9 mouse cellular contexts compared by ENCODE assay signal in the genomic region with DNA sequence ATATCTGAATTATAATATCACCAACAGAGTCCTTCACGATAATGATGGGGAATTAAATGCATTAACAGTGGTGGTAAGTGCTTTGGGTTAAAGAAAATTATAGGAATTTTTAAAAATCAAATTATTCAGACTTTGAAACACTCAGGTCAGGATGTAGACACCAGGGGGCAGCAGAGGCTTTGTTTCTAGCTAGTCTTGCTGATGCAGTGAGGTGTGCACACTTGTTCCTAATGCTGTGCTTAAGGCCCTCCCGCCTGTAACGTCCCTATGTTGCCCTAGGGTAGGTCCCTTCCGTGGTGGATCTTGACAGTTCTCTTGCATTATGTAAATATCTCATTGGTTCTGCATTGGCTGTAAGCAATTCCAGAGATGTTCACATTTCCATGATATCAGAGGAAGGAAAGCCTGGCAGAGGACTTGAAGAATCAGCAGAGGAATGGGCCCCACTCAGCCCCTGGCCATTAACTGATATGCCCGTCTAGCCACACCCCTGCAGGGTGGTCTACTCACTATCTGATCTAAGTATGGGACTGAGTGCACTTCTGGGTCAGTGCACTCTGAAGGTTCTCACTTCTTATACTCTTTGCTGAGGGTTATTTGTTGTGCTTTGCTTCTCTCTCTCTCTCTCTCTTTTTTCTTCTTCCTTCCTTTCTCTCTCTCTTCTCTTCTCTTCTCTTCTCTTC. TPM values are rescaled to one million over a fixed set of nuclear protein-coding genes. Genes with fewer than 3 reads are reported as not detected.
DNase-seq lines count a peak whose midpoint lies in the region; ATAC-seq and TF ChIP-seq lines count a peak whose summit lies in the region.
"Had no signal": no experiment of that assay in that cellular context is flagged by ENCODE, and none has a peak within 500 bp of the region (broad histone marks: within the 10 kb centered on the region; RNA-seq: fewer than 3 reads in every experiment).

No protein-coding gene starts in this region.

- no peak overlapping the region for H3K4me3 ChIP-seq in kidney, embryonic 15.5 days (replicated peaks)
- no peak overlapping the region for H3K4me3 ChIP-seq in bone marrow macrophage, adult 2 months (ENCODE audit: insufficient read depth, low read length)
- no peak overlapping the region for H3K4me3 ChIP-seq in embryonic facial prominence, embryonic 14.5 days (ENCODE audit: low read depth, low read length)
- H3K4me3 ChIP-seq in left cerebral cortex, adult 2 months, result no peak overlapping the region
- H3K4me3 ChIP-seq in midbrain, embryonic 15.5 days, result no peak overlapping the region
- H3K4me3 ChIP-seq: limb, embryonic 13.5 days had no signal

- intact Hi-C loops in left cerebral cortex, adult 2 months (cut with DNase I), result loop anchor here (1.0 to 2.0 kb wide), 2 partner anchors 337 to 410 kb away; no protein-coding TSS in a partner anchor

- ATAC-seq in kidney, embryonic 15.5 days (replicated peaks; ENCODE audit: low FRiP score), result no peak
- no peak for ATAC-seq in embryonic facial prominence, embryonic 14.5 days (ENCODE audit: low read depth)
- ATAC-seq in midbrain, embryonic 15.5 days (replicated peaks), result 0 out of 2 replicates have a peak, but pooled peaks have one; percentile 72

- no peak overlapping the region for H3K27ac ChIP-seq in kidney, embryonic 15.5 days
- H3K27ac ChIP-seq in bone marrow macrophage, adult 2 months (ENCODE audit: insufficient read depth, low read depth, low read length), result no peak overlapping the region
- H3K27ac ChIP-seq in embryonic facial prominence, embryonic 14.5 days (replicated peaks; ENCODE audit: low read depth, low read length), result no peak overlapping the region
- no peak overlapping the region for H3K27ac ChIP-seq in left cerebral cortex, adult 2 months
- H3K27ac ChIP-seq in midbrain, embryonic 15.5 days, result no peak overlapping the region
- H3K27ac ChIP-seq: limb, embryonic 13.5 days had no signal

- TF ChIP-seq POLR2A in bone marrow macrophage, adult 2 months (IDR thresholded peaks at IDR 0.05; ENCODE audit: borderline replicate concordance, low read depth, low read length), result no peak

- DNase-seq in kidney, adult 18-20 months, result peak; percentile 78
- peak; percentile 72 for DNase-seq in embryonic facial prominence, embryonic 14.5 days (ENCODE audit: low spot score)
- peak; percentile 81 for DNase-seq in heart, postnatal 4 days
- DNase-seq in left cerebral cortex, adult 2 months (ENCODE audit: extremely low spot score in 1 of 2, low spot score in 2 of 2), result peak; percentile 59 to 68
- peak; percentile 80 for DNase-seq in splenic B cell, adult 2 months (ENCODE audit: low read depth, low spot score)

- H3K4me1 ChIP-seq in kidney, embryonic 15.5 days, result peaks cover 2% of the 10 kb centered on the region; the same call in 1 of the 2 replicates
- no peaks in the 10 kb centered on the region for H3K4me1 ChIP-seq in bone marrow macrophage, adult 2 months (ENCODE audit: control insufficient read depth, insufficient read depth, low read length)
- H3K4me1 ChIP-seq in embryonic facial prominence, embryonic 14.5 days (ENCODE audit: control insufficient read depth, insufficient read depth, low read length), result no peaks in the 10 kb centered on the region
- H3K4me1 ChIP-seq in midbrain, embryonic 15.5 days, result no peaks in the 10 kb centered on the region
- H3K4me1 ChIP-seq: limb, embryonic 13.5 days had no signal

- no peaks in the 10 kb centered on the region for H3K9me3 ChIP-seq in kidney, embryonic 15.5 days (replicated peaks)
- no peaks in the 10 kb centered on the region for H3K9me3 ChIP-seq in embryonic facial prominence, embryonic 14.5 days (ENCODE audit: control insufficient read depth, low read length)
- H3K9me3 ChIP-seq in midbrain, embryonic 15.5 days, result no peaks in the 10 kb centered on the region
- H3K9me3 ChIP-seq: limb, embryonic 13.5 days had no signal

- H3K36me3 ChIP-seq in kidney, embryonic 15.5 days, result no peaks in the 10 kb centered on the region
- no peaks in the 10 kb centered on the region for H3K36me3 ChIP-seq in embryonic facial prominence, embryonic 14.5 days (ENCODE audit: control insufficient read depth, insufficient read depth, low read length)
- no peaks in the 10 kb centered on the region for H3K36me3 ChIP-seq in midbrain, embryonic 15.5 days (replicated peaks)
- no peaks in the 10 kb centered on the region for H3K36me3 ChIP-seq in splenic B cell, adult 2 months (ENCODE audit: control insufficient read depth, insufficient read depth, low read length, poor library complexity, severe bottlenecking)
- H3K36me3 ChIP-seq: limb, embryonic 13.5 days had no signal

- H3K4me2 ChIP-seq in kidney, embryonic 15.5 days, result no peak overlapping the region
- no peak overlapping the region for H3K4me2 ChIP-seq in embryonic facial prominence, embryonic 14.5 days (ENCODE audit: low read depth, low read length)
- no peak overlapping the region for H3K4me2 ChIP-seq in midbrain, embryonic 15.5 days
- H3K4me2 ChIP-seq: limb, embryonic 13.5 days had no signal

- H3K9ac ChIP-seq in kidney, embryonic 15.5 days, result no peak overlapping the region
- no peak overlapping the region for H3K9ac ChIP-seq in embryonic facial prominence, embryonic 14.5 days (ENCODE audit: low read depth, low read length)
- no peak overlapping the region for H3K9ac ChIP-seq in midbrain, embryonic 15.5 days
- H3K9ac ChIP-seq: limb, embryonic 13.5 days had no signal

- 0 out of 2 replicates have a peak, but pooled peaks cover 9% of the 10 kb centered on the region for H3K27me3 ChIP-seq in kidney, embryonic 15.5 days
- no peaks in the 10 kb centered on the region for H3K27me3 ChIP-seq in embryonic facial prominence, embryonic 14.5 days (replicated peaks; ENCODE audit: control insufficient read depth, insufficient read depth, low read length)
- H3K27me3 ChIP-seq in midbrain, embryonic 15.5 days (replicated peaks), result no peaks in the 10 kb centered on the region
- no peaks in the 10 kb centered on the region for H3K27me3 ChIP-seq in splenic B cell, adult 2 months (ENCODE audit: control insufficient read depth, insufficient read depth, low read length, poor library complexity, severe bottlenecking)

- whole genome bisulfite sequencing in kidney, embryonic 15.5 days, result 24% methylated on average over 5 of the region's 5 CpGs
- 13% methylated on average over 5 of the region's 5 CpGs for WGBS in embryonic facial prominence, embryonic 14.5 days
- 21% methylated on average over 5 of the region's 5 CpGs for WGBS in midbrain, embryonic 15.5 days

- peak; percentile 48 for TF ChIP-seq CTCF in bone marrow macrophage, adult 2 months (IDR thresholded peaks at IDR 0.05; ENCODE audit: low read depth, low read length)
- peak; percentile 80 for TF ChIP-seq CTCF in left cerebral cortex, adult 2 months (IDR thresholded peaks at IDR 0.05)

RNA-seq across cellular contexts. Expression of a gene that starts 8.1 kb away (rescaled TPM):
- polyA plus RNA-seq in kidney, embryonic 15.5 days (2015; fragmentation: Nextera tagmentation; extraction: Ambion mirVana), result 33.9 and 36.0 TPM in 2 replicates
- 25.8 and 29.4 TPM in 2 replicates for polyA plus RNA-seq in bone marrow macrophage, adult 2 months (2012; ENCODE audit: insufficient read depth, insufficient read length, missing spikeins)
- 32.1 and 33.1 TPM in 2 replicates for polyA plus RNA-seq in embryonic facial prominence, embryonic 14.5 days (2014; fragmentation: Nextera tagmentation; extraction: Ambion mirVana)
- total RNA-seq in heart, postnatal 4 days (2021), result 10 to 100 TPM; 28.8 to 30.0 TPM
- 10 to 100 TPM; 67.2 to 69.9 TPM for total RNA-seq in left cerebral cortex, adult 2 months (2021)
- 36.7 and 37.1 TPM in 2 replicates for polyA plus RNA-seq in midbrain, embryonic 15.5 days (2015; fragmentation: Nextera tagmentation; extraction: Ambion mirVana)

RNA-seq across cellular contexts. Expression of a gene that starts 19.3 kb away (rescaled TPM):
- polyA plus RNA-seq in kidney, embryonic 15.5 days (2015; fragmentation: Nextera tagmentation; extraction: Ambion mirVana), result 15.3 and 16.0 TPM in 2 replicates
- not detected in 2 replicates for polyA plus RNA-seq in bone marrow macrophage, adult 2 months (2012; ENCODE audit: insufficient read depth, insufficient read length, missing spikeins)
- polyA plus RNA-seq in embryonic facial prominence, embryonic 14.5 days (2014; fragmentation: Nextera tagmentation; extraction: Ambion mirVana), result 33.9 and 36.5 TPM in 2 replicates
- total RNA-seq in heart, postnatal 4 days (2021), result 1 to 10 TPM; 2.4 TPM
- total RNA-seq in left cerebral cortex, adult 2 months (2021), result 1 to 10 TPM; 3.2 to 3.7 TPM
- polyA plus RNA-seq in midbrain, embryonic 15.5 days (2015; fragmentation: Nextera tagmentation; extraction: Ambion mirVana), result 5.0 and 6.2 TPM in 2 replicates
